Comparison of ENCODE assay signal across 11 mouse cellular contexts in the genomic region with DNA sequence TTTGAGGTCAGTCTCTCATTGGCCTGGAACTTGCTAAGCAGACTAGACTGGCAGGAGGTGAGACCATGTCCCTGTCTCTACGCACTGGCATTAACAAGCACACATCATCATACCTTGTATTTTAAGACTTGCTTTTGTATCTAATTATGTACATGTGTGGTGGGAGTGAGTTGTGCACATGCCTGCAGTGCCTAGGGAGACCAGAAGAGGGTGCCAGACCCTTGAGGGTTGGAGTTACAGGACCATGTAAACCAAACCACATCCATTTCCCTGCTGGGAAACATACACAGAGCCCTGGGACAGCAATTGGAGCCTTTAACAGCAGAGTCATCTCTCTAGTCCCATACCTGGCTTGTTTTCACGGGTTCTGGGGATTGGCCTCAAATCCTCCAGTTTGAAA. TPM values are rescaled to one million over a fixed set of nuclear protein-coding genes. Genes with fewer than 3 reads are reported as not detected.
DNase-seq lines count a peak whose midpoint lies in the region; ATAC-seq and TF ChIP-seq lines count a peak whose summit lies in the region.
"Had no signal": no experiment of that assay in that cellular context is flagged by ENCODE, and none has a peak within 500 bp of the region (broad histone marks: within the 10 kb centered on the region; RNA-seq: fewer than 3 reads in every experiment).

No protein-coding gene starts in this region.

- ATAC-seq in activated CD4-positive, CD25-positive, alpha-beta regulatory T cell, adult 4 months, result no peak
- ATAC-seq: inflammation-experienced regulatory T-cells, adult 6 months had no signal

- DNase-seq in adrenal gland, postnatal 14 days, result peak; percentile 51
- no peak for DNase-seq in adrenal gland, adult 2 months
- peak; percentile 71 to 73 for DNase-seq in kidney, postnatal 4 days
- no peak for DNase-seq in kidney, postnatal 14 days
- DNase-seq in 3T3-L1 (ENCODE audit: low read depth, low spot score), result peak; percentile 51
- DNase-seq in MN1 (ENCODE audit: low spot score), result no peak

- no peak for TF ChIP-seq POLR2A in bone marrow macrophage, adult 2 months (IDR thresholded peaks at IDR 0.05; ENCODE audit: borderline replicate concordance, low read depth, low read length)

- TF ChIP-seq CTCF in bone marrow macrophage, adult 2 months (IDR thresholded peaks at IDR 0.05; ENCODE audit: low read depth, low read length), result 0 out of 2 replicates have a peak, but pooled peaks have one; percentile 7

- H3K4me1 ChIP-seq in bone marrow macrophage, adult 2 months (ENCODE audit: control insufficient read depth, insufficient read depth, low read length), result peaks cover 11% of the 10 kb centered on the region
- H3K4me1 ChIP-seq: liver, embryonic 15.5 days had no signal

- H3K27ac ChIP-seq in bone marrow macrophage, adult 2 months (ENCODE audit: insufficient read depth, low read depth, low read length), result no peak overlapping the region
- H3K27ac ChIP-seq: liver, embryonic 15.5 days had no signal

- no peak overlapping the region for H3K4me3 ChIP-seq in bone marrow macrophage, adult 2 months (ENCODE audit: insufficient read depth, low read length)
- H3K4me3 ChIP-seq: liver, embryonic 15.5 days had no signal

RNA-seq across cellular contexts. Expression of a gene that starts 6.0 kb away (rescaled TPM):
- 21.0 and 24.2 TPM in 2 replicates for total RNA-seq in adrenal gland, postnatal 14 days (2021)
- 10 to 100 TPM; 13.8 to 15.7 TPM for total RNA-seq in adrenal gland, adult 2 months (2021)
- 2.8 and 2.9 TPM in 2 replicates for polyA plus RNA-seq in adrenal gland, adult 2 months (2012; rRNA removed)
- 5.8 and 7.5 TPM in 2 replicates for polyA plus RNA-seq in bone marrow macrophage, adult 2 months (2012; ENCODE audit: insufficient read depth, insufficient read length, missing spikeins)
- 1 to 10 TPM in 1 of 2 experiments, under 1 TPM in 1; 0.96 to 1.6 TPM for polyA plus RNA-seq in activated CD4-positive, CD25-positive, alpha-beta regulatory T cell, adult 4 months (2017; shearing (Covaris generic))

RNA-seq across cellular contexts. Expression of a gene that starts 18.8 kb away (rescaled TPM):
- total RNA-seq in adrenal gland, postnatal 14 days (2021), result 2.3 and 2.7 TPM in 2 replicates
- 1 to 10 TPM; 2.0 to 3.6 TPM for total RNA-seq in adrenal gland, adult 2 months (2021)
- 1.4 and 1.5 TPM in 2 replicates for polyA plus RNA-seq in adrenal gland, adult 2 months (2012; rRNA removed)
- polyA plus RNA-seq in bone marrow macrophage, adult 2 months (2012; ENCODE audit: insufficient read depth, insufficient read length, missing spikeins), result not detected in 2 replicates
- not detected for polyA plus RNA-seq in activated CD4-positive, CD25-positive, alpha-beta regulatory T cell, adult 4 months (2017; shearing (Covaris generic))
- total RNA-seq: neutrophil, adult 5-6 weeks had no signal
- polyA plus RNA-seq: inflammation-experienced regulatory T-cells, adult 6 months had no signal

Comparison
In these comparisons a context has a peak if more than half of its experiments do, and no peak if none do; other contexts are left out.
1. DNase-seq: peak in adrenal gland, postnatal 14 days (single experiment), kidney, postnatal 4 days (2 of 2) and 3T3-L1 (single experiment); none in adrenal gland, adult 2 months (single experiment), kidney, postnatal 14 days (single experiment) and MN1 (single experiment).